Comparison of ENCODE assay signal across 27 mouse cellular contexts in the genomic region with DNA sequence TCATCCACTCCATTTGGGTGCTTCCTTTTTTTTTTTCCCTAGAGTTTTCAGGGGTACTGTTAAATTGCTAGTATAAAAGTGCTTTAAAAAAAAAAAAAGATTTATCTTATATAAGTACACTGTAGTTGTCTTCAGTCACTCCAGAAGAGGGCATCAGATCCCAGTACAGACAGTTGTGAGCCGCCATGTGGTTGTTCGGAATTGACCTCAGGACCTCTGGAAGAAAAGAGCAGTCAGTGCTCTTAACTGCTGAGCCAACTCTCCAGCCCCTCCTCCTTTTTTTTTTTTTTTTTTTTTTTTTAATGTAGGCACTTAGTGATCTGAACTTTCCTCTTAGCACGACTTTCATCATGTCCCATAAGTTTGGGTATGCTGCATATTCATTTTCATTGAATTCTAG. TPM values are rescaled to one million over a fixed set of nuclear protein-coding genes. Genes with fewer than 3 reads are reported as not detected.
DNase-seq lines count a peak whose midpoint lies in the region; ATAC-seq and TF ChIP-seq lines count a peak whose summit lies in the region.
"Had no signal": no experiment of that assay in that cellular context is flagged by ENCODE, and none has a peak within 500 bp of the region (broad histone marks: within the 10 kb centered on the region; RNA-seq: fewer than 3 reads in every experiment).

No protein-coding gene starts in this region.

- H3K4me3 ChIP-seq in forebrain, postnatal 0 days (ENCODE audit: low read depth, low read length): no peak overlapping the region
- no peak overlapping the region for H3K4me3 ChIP-seq in forebrain, embryonic 11.5 days (ENCODE audit: low read depth, low read length)
- H3K4me3 ChIP-seq in left cerebral cortex, adult 2 months: no peak overlapping the region
- H3K4me3 ChIP-seq in limb, embryonic 10.5 days: no peak overlapping the region
- H3K4me3 ChIP-seq in forebrain, embryonic 15.5 days: no peak overlapping the region
- H3K4me3 ChIP-seq: erythroblast, embryonic 14.5 days; hindbrain, embryonic 15.5 days; liver, embryonic 13.5 days had no signal

- H3K36me3 ChIP-seq in forebrain, postnatal 0 days (ENCODE audit: insufficient read depth): no peaks in the 10 kb centered on the region
- no peaks in the 10 kb centered on the region for H3K36me3 ChIP-seq in forebrain, embryonic 11.5 days (ENCODE audit: control insufficient read depth, insufficient read depth, low read length)
- no peaks in the 10 kb centered on the region for H3K36me3 ChIP-seq in limb, embryonic 10.5 days
- H3K36me3 ChIP-seq in forebrain, embryonic 15.5 days: no peaks in the 10 kb centered on the region
- H3K36me3 ChIP-seq: G1E; hindbrain, embryonic 15.5 days; liver, embryonic 13.5 days had no signal

- DNase-seq in forebrain, postnatal 0 days: no peak
- no peak for DNase-seq in forebrain, embryonic 11.5 days (ENCODE audit: low spot score)
- no peak for DNase-seq in left cerebral cortex, adult 2 months (ENCODE audit: extremely low spot score in 1 of 2, low spot score in 2 of 2)
- no peak for DNase-seq in left cerebral cortex, adult 9 months (ENCODE audit: low spot score in 2 of 2)
- DNase-seq in ES-CJ7 (ENCODE audit: low read depth, low spot score): peak; percentile 91
- peak; percentile 22 for DNase-seq in limb, embryonic 10.5 days (ENCODE audit: low spot score)
- no peak for DNase-seq in kidney, postnatal 14 days
- DNase-seq: adrenal gland, postnatal 10 days; cerebellum, adult 11-12 months; kidney, adult 2 months; kidney, postnatal 36 days; liver, embryonic 13.5 days; lung, postnatal 14 days; retina, postnatal 1 day had no signal

- H3K27me3 ChIP-seq in forebrain, postnatal 0 days (ENCODE audit: insufficient read depth, low read length): no peaks in the 10 kb centered on the region
- no peaks in the 10 kb centered on the region for H3K27me3 ChIP-seq in forebrain, embryonic 11.5 days (ENCODE audit: control insufficient read depth, insufficient read depth, low read length)
- no peaks in the 10 kb centered on the region for H3K27me3 ChIP-seq in limb, embryonic 10.5 days (ENCODE audit: low read depth, poor library complexity, severe bottlenecking)
- H3K27me3 ChIP-seq in forebrain, embryonic 15.5 days: no peaks in the 10 kb centered on the region
- H3K27me3 ChIP-seq: hindbrain, embryonic 15.5 days; liver, embryonic 13.5 days had no signal

- 0 out of 2 replicates have a peak, but pooled peaks have one; percentile 8 for TF ChIP-seq CTCF in forebrain, postnatal 0 days (IDR thresholded peaks at IDR 0.05; ENCODE audit: low read depth)
- TF ChIP-seq CTCF in left cerebral cortex, adult 2 months (IDR thresholded peaks at IDR 0.05): peak; percentile 14; the same call in 1 of the 2 replicates

- H3K27ac ChIP-seq in forebrain, postnatal 0 days (ENCODE audit: low read depth, low read length): no peak overlapping the region
- no peak overlapping the region for H3K27ac ChIP-seq in forebrain, embryonic 11.5 days (ENCODE audit: low read depth, low read length)
- no peak overlapping the region for H3K27ac ChIP-seq in left cerebral cortex, adult 2 months
- no peak overlapping the region for H3K27ac ChIP-seq in limb, embryonic 10.5 days
- no peak overlapping the region for H3K27ac ChIP-seq in forebrain, embryonic 15.5 days (replicated peaks)
- H3K27ac ChIP-seq: hindbrain, embryonic 15.5 days; liver, embryonic 13.5 days had no signal

- no peaks in the 10 kb centered on the region for H3K4me1 ChIP-seq in forebrain, postnatal 0 days (ENCODE audit: insufficient read depth)
- H3K4me1 ChIP-seq in forebrain, embryonic 11.5 days (replicated peaks; ENCODE audit: control insufficient read depth, insufficient read depth, low read length): no peaks in the 10 kb centered on the region
- no peaks in the 10 kb centered on the region for H3K4me1 ChIP-seq in limb, embryonic 10.5 days
- no peaks in the 10 kb centered on the region for H3K4me1 ChIP-seq in forebrain, embryonic 15.5 days
- H3K4me1 ChIP-seq: hindbrain, embryonic 15.5 days; liver, embryonic 13.5 days had no signal

- 51% methylated on average over 3 of the region's 3 CpGs for WGBS in forebrain, postnatal 0 days
- 29% methylated on average over 3 of the region's 3 CpGs for WGBS in forebrain, embryonic 11.5 days
- 34% methylated on average over 3 of the region's 3 CpGs for WGBS in limb, embryonic 10.5 days
- 30% methylated on average over 3 of the region's 3 CpGs for WGBS in forebrain, embryonic 15.5 days

- no peaks in the 10 kb centered on the region for H3K9me3 ChIP-seq in forebrain, postnatal 0 days (ENCODE audit: low read length)
- no peaks in the 10 kb centered on the region for H3K9me3 ChIP-seq in forebrain, embryonic 11.5 days (ENCODE audit: control insufficient read depth, low read length)
- H3K9me3 ChIP-seq in limb, embryonic 10.5 days (replicated peaks): no peaks in the 10 kb centered on the region
- H3K9me3 ChIP-seq in forebrain, embryonic 15.5 days: no peaks in the 10 kb centered on the region
- H3K9me3 ChIP-seq: G1E; hindbrain, embryonic 15.5 days; liver, embryonic 13.5 days had no signal

- intact Hi-C loops in left cerebral cortex, adult 2 months (cut with DNase I): no loop called here

- H3K9ac ChIP-seq in forebrain, postnatal 0 days: no peak overlapping the region
- H3K9ac ChIP-seq in forebrain, embryonic 11.5 days (ENCODE audit: low read length): no peak overlapping the region
- no peak overlapping the region for H3K9ac ChIP-seq in forebrain, embryonic 15.5 days (replicated peaks)
- H3K9ac ChIP-seq: hindbrain, embryonic 15.5 days; liver, embryonic 13.5 days had no signal

- H3K4me2 ChIP-seq in forebrain, postnatal 0 days (ENCODE audit: low read depth): no peak overlapping the region
- no peak overlapping the region for H3K4me2 ChIP-seq in forebrain, embryonic 11.5 days (ENCODE audit: low read depth, low read length, severe bottlenecking)
- H3K4me2 ChIP-seq in forebrain, embryonic 15.5 days (replicated peaks): no peak overlapping the region
- H3K4me2 ChIP-seq: hindbrain, embryonic 15.5 days; liver, embryonic 13.5 days had no signal

- ATAC-seq in forebrain, postnatal 0 days: no peak
- no peak for ATAC-seq in forebrain, embryonic 11.5 days (replicated peaks; ENCODE audit: low FRiP score)
- ATAC-seq in forebrain, embryonic 15.5 days (replicated peaks): no peak
- ATAC-seq: forebrain, embryonic 16.5 days; midbrain, embryonic 16.5 days had no signal

RNA-seq across cellular contexts. Expression of a gene that starts 6.8 kb away (rescaled TPM):
- total RNA-seq in forebrain, postnatal 0 days (2014; rRNA removed): 0.24 TPM in 1 of 2 replicates, not detected in the other
- polyA plus RNA-seq in forebrain, postnatal 0 days (2015; fragmentation: Nextera tagmentation; extraction: Ambion mirVana): 0.74 and 1.7 TPM in 2 replicates
- polyA plus RNA-seq in forebrain, embryonic 11.5 days (2014; fragmentation: Nextera tagmentation; extraction: Ambion mirVana): 0.36 TPM in 1 of 2 replicates, not detected in the other
- total RNA-seq in left cerebral cortex, adult 2 months (2021): 1 to 10 TPM; 1.9 to 2.4 TPM
- polyA plus RNA-seq in limb, embryonic 10.5 days (2016; fragmentation: Nextera tagmentation; extraction: Ambion mirVana): 0.24 and 0.49 TPM in 2 replicates
- polyA plus RNA-seq in forebrain, embryonic 15.5 days (2015; fragmentation: Nextera tagmentation; extraction: Ambion mirVana): 0.17 and 0.20 TPM in 2 replicates
- total RNA-seq: gastrocnemius, adult 18-20 months; granulocyte monocyte progenitor cell, adult 5-6 weeks; megakaryocyte-erythroid progenitor cell, adult 5-6 weeks had no signal
- polyA plus RNA-seq: embryonic facial prominence, embryonic 11.5 days; erythroblast, embryonic 14.5 days; G1E; liver, embryonic 13.5 days; small intestine, adult 2 months had no signal

RNA-seq across cellular contexts. Expression of a gene that starts 8.8 kb away (rescaled TPM):
- total RNA-seq in forebrain, postnatal 0 days (2014; rRNA removed): 0.46 and 0.62 TPM in 2 replicates
- 2.0 and 2.5 TPM in 2 replicates for polyA plus RNA-seq in forebrain, postnatal 0 days (2015; fragmentation: Nextera tagmentation; extraction: Ambion mirVana)
- polyA plus RNA-seq in forebrain, embryonic 11.5 days (2014; fragmentation: Nextera tagmentation; extraction: Ambion mirVana): 0.60 and 1.1 TPM in 2 replicates
- 1 to 10 TPM; 4.2 to 5.4 TPM for total RNA-seq in left cerebral cortex, adult 2 months (2021)
- polyA plus RNA-seq in limb, embryonic 10.5 days (2016; fragmentation: Nextera tagmentation; extraction: Ambion mirVana): 1.1 and 1.2 TPM in 2 replicates
- 1.3 and 1.6 TPM in 2 replicates for polyA plus RNA-seq in forebrain, embryonic 15.5 days (2015; fragmentation: Nextera tagmentation; extraction: Ambion mirVana)

RNA-seq across cellular contexts. Expression of a gene that starts 29.6 kb away (rescaled TPM):
- total RNA-seq in forebrain, postnatal 0 days (2014; rRNA removed): not detected in 2 replicates
- not detected in 2 replicates for polyA plus RNA-seq in forebrain, postnatal 0 days (2015; fragmentation: Nextera tagmentation; extraction: Ambion mirVana)
- polyA plus RNA-seq in forebrain, embryonic 11.5 days (2014; fragmentation: Nextera tagmentation; extraction: Ambion mirVana): not detected in 2 replicates
- total RNA-seq in left cerebral cortex, adult 2 months (2021): under 1 TPM in 1 of 2 experiments, not detected in 1; 0.23 TPM
- polyA plus RNA-seq in limb, embryonic 10.5 days (2016; fragmentation: Nextera tagmentation; extraction: Ambion mirVana): not detected in 2 replicates
- not detected in 2 replicates for polyA plus RNA-seq in forebrain, embryonic 15.5 days (2015; fragmentation: Nextera tagmentation; extraction: Ambion mirVana)
- total RNA-seq: gastrocnemius, adult 18-20 months; granulocyte monocyte progenitor cell, adult 5-6 weeks; layer of hippocampus, postnatal 14 days; megakaryocyte-erythroid progenitor cell, adult 5-6 weeks had no signal
- polyA plus RNA-seq: embryonic facial prominence, embryonic 11.5 days; erythroblast, embryonic 14.5 days; forebrain, embryonic 16.5 days; G1E; heart, embryonic 16.5 days; hindbrain, embryonic 15.5 days; liver, embryonic 13.5 days; midbrain, embryonic 16.5 days; small intestine, adult 2 months had no signal

RNA-seq across cellular contexts. Expression of a gene that starts 32.1 kb away (rescaled TPM):
- total RNA-seq in forebrain, postnatal 0 days (2014; rRNA removed): 30.6 and 40.6 TPM in 2 replicates
- polyA plus RNA-seq in forebrain, postnatal 0 days (2015; fragmentation: Nextera tagmentation; extraction: Ambion mirVana): 18.4 and 22.5 TPM in 2 replicates
- polyA plus RNA-seq in forebrain, embryonic 11.5 days (2014; fragmentation: Nextera tagmentation; extraction: Ambion mirVana): 297 and 318 TPM in 2 replicates
- total RNA-seq in left cerebral cortex, adult 2 months (2021): 1 to 10 TPM; 3.9 to 4.1 TPM
- polyA plus RNA-seq in limb, embryonic 10.5 days (2016; fragmentation: Nextera tagmentation; extraction: Ambion mirVana): 435 and 481 TPM in 2 replicates
- 92.8 and 106 TPM in 2 replicates for polyA plus RNA-seq in forebrain, embryonic 15.5 days (2015; fragmentation: Nextera tagmentation; extraction: Ambion mirVana)
- total RNA-seq: granulocyte monocyte progenitor cell, adult 5-6 weeks; megakaryocyte-erythroid progenitor cell, adult 5-6 weeks had no signal
- polyA plus RNA-seq: G1E had no signal

RNA-seq across cellular contexts. Expression of a gene that starts 35.7 kb away (rescaled TPM):
- 8.4 and 9.1 TPM in 2 replicates for total RNA-seq in forebrain, postnatal 0 days (2014; rRNA removed)
- 8.9 and 12.1 TPM in 2 replicates for polyA plus RNA-seq in forebrain, postnatal 0 days (2015; fragmentation: Nextera tagmentation; extraction: Ambion mirVana)
- 0.48 TPM in 1 of 2 replicates, not detected in the other for polyA plus RNA-seq in forebrain, embryonic 11.5 days (2014; fragmentation: Nextera tagmentation; extraction: Ambion mirVana)
- total RNA-seq in left cerebral cortex, adult 2 months (2021): 10 to 100 TPM; 32.4 to 33.5 TPM
- polyA plus RNA-seq in limb, embryonic 10.5 days (2016; fragmentation: Nextera tagmentation; extraction: Ambion mirVana): 0.21 and 0.41 TPM in 2 replicates
- polyA plus RNA-seq in forebrain, embryonic 15.5 days (2015; fragmentation: Nextera tagmentation; extraction: Ambion mirVana): 1.4 and 2.0 TPM in 2 replicates
- total RNA-seq: gastrocnemius, adult 18-20 months had no signal
- polyA plus RNA-seq: G1E had no signal

Comparison
In these comparisons a context has a peak if more than half of its experiments do, and no peak if none do; other contexts are left out.
1. DNase-seq: peak in ES-CJ7 (single experiment) and limb, embryonic 10.5 days (single experiment); none in forebrain, postnatal 0 days (single experiment), forebrain, embryonic 11.5 days (single experiment), left cerebral cortex, adult 2 months (0 of 2), left cerebral cortex, adult 9 months (0 of 2) and kidney, postnatal 14 days (single experiment).